Mouse (Mus musculus): ENCODE data around the gene Mtmr4.

DNA sequence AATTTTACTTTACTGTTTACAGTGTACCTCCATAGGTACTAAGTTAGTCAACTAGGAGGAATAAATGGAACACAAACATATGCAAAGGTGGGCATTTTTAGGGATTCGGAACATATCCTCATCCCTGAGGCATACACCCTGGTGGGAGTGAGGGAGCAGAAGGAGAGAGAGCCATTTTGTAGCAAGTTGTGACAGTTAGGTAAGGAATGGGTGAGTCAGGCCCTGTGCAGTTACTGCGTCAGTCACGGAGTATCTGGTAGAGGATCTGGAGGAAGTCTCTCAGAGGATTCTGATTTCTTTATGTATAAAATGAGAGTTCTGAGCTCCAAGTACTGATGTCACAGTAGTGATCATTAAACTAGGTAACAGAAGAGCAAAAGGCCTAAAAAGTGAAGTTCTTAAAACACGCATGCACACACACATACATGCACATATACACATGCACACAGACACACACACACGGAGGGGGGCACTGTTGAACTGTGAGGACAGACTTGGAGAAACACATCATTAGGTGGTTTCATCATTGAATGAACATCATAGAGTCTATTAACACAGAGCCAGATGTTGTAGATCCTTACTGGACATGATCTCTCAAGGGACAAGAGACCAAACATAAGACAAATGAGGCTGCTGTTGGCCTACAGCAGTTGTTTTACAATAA is 4.6 kb upstream of the Mtmr4 start:
- TF ChIP-seq CTCF (conservative IDR thresholded peaks at IDR 0.05; ENCODE audit: low read length) (no peak), POU5F1 (IDR thresholded peaks at IDR 0.05; ENCODE audit: borderline replicate concordance, low read length) (no peak)

Measured in E14TG2a.4 (cell line).